Mouse (Mus musculus) G1E (cell line): ENCODE results near the gene Cdipt.

Source experiments
- CTCF ChIP-seq: IDR thresholded peaks from 2 replicates; pipeline ENCODE4 v1.5.1; 2012; ENCODE audit warnings: low read depth, low read length, inconsistent platforms, mixed read lengths
- GATA1 ChIP-seq: IDR thresholded peaks from 2 replicates; pipeline ENCODE4 v1.6.1; 2012; ENCODE audit warnings: borderline replicate concordance, low read length, inconsistent platforms, mixed read lengths
- POLR2AphosphoS5 ChIP-seq: IDR thresholded peaks from 2 replicates; pipeline ENCODE4 v1.6.1; 2012; ENCODE audit warnings: low read depth, low read length, inconsistent platforms; ENCODE audit not compliant: insufficient replicate concordance
- TAL1 ChIP-seq: conservative IDR thresholded peaks from 2 replicates; pipeline ENCODE4 v1.6.1; 2012; ENCODE audit warnings: low read depth, low read length, inconsistent platforms, mixed read lengths

DNA sequence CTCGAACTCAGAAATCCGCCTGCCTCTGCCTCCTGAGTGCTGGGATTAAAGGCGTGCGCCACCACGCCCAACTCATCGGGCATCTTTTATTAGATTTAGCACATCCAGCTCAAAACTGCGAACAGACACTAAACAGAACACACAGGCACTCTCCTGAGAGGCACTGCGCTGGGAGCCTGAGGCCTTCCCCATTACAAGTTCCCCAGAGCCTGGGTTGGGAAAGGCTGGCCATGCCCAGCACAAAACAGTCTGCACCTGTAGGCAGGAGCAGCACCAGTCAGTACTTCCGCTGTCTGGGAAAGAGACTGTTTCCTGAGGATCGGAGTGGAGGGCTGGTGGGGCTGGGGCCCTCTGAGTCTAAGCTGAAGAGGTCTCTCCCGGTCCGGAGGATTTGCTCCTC lies 39.3 kb downstream of the Cdipt start:
- TF ChIP-seq CTCF = no peak
- no peak for TF ChIP-seq GATA1
- TF ChIP-seq POLR2AphosphoS5 = no peak
- TF ChIP-seq TAL1 = no peak
